Mouse (Mus musculus) ES-Bruce4 (cell line): ENCODE data around the gene Jmjd6. TPM values are rescaled to one million over a fixed set of nuclear protein-coding genes. Genes with fewer than 3 reads are reported as not detected.

Experiments
- H3K27ac ChIP-seq: 2 replicates; pipeline ENCODE4 v1.5.1; 2012; ENCODE audit warnings: low read length, inconsistent platforms; ENCODE audit not compliant: insufficient read depth
- H3K27me3 ChIP-seq: 2 replicates; pipeline ENCODE4 v1.6.1; 2012; ENCODE audit warnings: mild to moderate bottlenecking, low read length, inconsistent platforms; ENCODE audit not compliant: control insufficient read depth, poor library complexity, insufficient read depth, severe bottlenecking
- H3K36me3 ChIP-seq: 2 replicates; pipeline ENCODE4 v1.6.1; 2012; ENCODE audit warnings: inconsistent platforms, mild to moderate bottlenecking, low read length, moderate library complexity; ENCODE audit not compliant: control insufficient read depth, poor library complexity, insufficient read depth, severe bottlenecking
- H3K4me1 ChIP-seq: one replicate; pipeline ENCODE4 v1.8.1; 2011; ENCODE audit warnings: low read length; ENCODE audit not compliant: control insufficient read depth, insufficient read depth
- H3K4me3 ChIP-seq: 2 replicates; pipeline ENCODE4 v1.5.1; 2011; ENCODE audit warnings: low read depth, mild to moderate bottlenecking, low read length
- H3K9ac ChIP-seq: 2 replicates; pipeline ENCODE4 v1.6.1; 2012; ENCODE audit warnings: low read depth, mild to moderate bottlenecking, inconsistent platforms; ENCODE audit not compliant: poor library complexity, severe bottlenecking
- H3K9me3 ChIP-seq: replicated peaks from 2 replicates; pipeline ENCODE4 v1.6.1; 2012; ENCODE audit warnings: mild to moderate bottlenecking, low read length, inconsistent platforms; ENCODE audit not compliant: control insufficient read depth, poor library complexity, insufficient read depth, severe bottlenecking
- CTCF ChIP-seq: IDR thresholded peaks from one replicate; pipeline ENCODE4 v1.8.1; 2011; ENCODE audit warnings: low read depth, low read length
- EP300 ChIP-seq: IDR thresholded peaks from 2 replicates; pipeline ENCODE4 v1.6.1; 2011; ENCODE audit warnings: low read depth, low read length; ENCODE audit not compliant: insufficient read depth
- POLR2A ChIP-seq: IDR thresholded peaks from one replicate; pipeline ENCODE4 v1.8.1; 2011; ENCODE audit warnings: low read length; ENCODE audit not compliant: insufficient read depth
- polyA plus RNA-seq: library from polyadenylated mRNA; stranded (reverse); fragments of >200 nt; gene quantifications from 2 replicates; pipeline ENCODE4 v1.2.4, GENCODE M21; 2011; ENCODE audit warnings: low read depth; ENCODE audit not compliant: missing spikeins, insufficient read depth, insufficient read length

The Jmjd6 gene
- polyA plus RNA-seq, 1 experiment: 45.6 TPM

GRCm38 (mm10) chr11:116812793-116813529 is 30.3 kb downstream of the Jmjd6 start:
- Histone ChIP-seq H3K27ac (no peak overlapping the region), H3K9me3 (no peaks in the 10 kb centered on the region), H3K9ac (peak overlapping the region; percentile 8; the same call in 1 of the 2 replicates), H3K36me3 (no peaks in the 10 kb centered on the region), H3K4me1 (peaks cover 10% of the 10 kb centered on the region), H3K27me3 (no peaks in the 10 kb centered on the region), H3K4me3 (peak overlapping the region; percentile 19; the same call in 1 of the 2 replicates)
- TF ChIP-seq EP300: no peak

DNA sequence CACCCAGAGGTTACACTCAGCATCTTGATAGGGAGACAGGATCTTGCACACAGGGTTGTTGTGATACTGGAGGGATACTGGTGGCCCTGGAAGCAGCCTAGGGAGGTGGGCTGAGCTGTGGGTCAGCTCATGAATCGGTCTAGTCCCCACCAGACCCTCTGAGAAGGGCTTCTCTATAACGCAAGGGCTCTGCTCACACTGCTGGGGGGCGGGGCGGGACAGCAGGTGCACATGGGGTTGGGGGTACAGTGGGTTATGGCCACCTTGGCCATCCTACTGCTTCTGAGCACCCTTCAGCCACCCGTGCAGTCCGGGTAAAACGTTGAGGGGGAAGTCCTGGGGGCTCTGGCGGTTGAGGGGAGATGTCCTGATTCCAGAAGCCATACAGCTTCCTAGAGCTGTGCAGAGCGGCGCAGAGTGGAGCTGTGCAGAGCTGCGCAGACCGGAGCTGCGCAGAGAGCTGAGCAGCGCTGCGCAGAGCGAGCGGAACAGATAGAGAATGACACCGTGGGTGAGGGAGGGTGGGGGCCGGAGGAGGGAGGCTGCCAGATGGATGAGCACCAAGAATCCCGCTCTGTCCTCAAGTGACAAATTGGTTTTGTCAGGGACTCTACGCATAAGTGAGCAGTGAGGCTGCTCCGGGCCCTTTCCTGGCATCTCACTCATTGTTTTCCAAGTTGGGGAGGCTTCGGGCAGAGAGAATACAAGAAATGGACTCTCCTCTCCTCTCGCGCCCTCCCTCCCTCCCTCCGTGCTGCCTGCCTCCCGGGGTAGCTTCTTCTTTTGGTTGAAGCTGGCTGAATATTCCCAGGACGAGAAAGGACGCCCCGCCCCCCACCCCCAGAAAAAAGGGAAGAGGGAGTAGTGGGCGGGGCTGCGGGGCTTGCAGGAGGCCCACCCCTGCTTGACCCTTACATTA is 32.0 kb downstream of the Jmjd6 start:
- Histone ChIP-seq H3K27me3 (no peaks in the 10 kb centered on the region), H3K9ac (no peak overlapping the region; the same call in 1 of the 2 replicates), H3K4me3 (peak overlapping the region; percentile 54), H3K4me1 (peaks cover 10% of the 10 kb centered on the region), H3K9me3 (no peaks in the 10 kb centered on the region), H3K36me3 (no peaks in the 10 kb centered on the region), H3K27ac (no peak overlapping the region)
- no peak for TF ChIP-seq POLR2A
- TF ChIP-seq CTCF: no peak

- no peak overlapping the region for H3K27ac ChIP-seq
- H3K4me3 ChIP-seq: no peak overlapping the region
- no peak for TF ChIP-seq CTCF
- TF ChIP-seq EP300: no peak
- TF ChIP-seq POLR2A: no peak
- H3K27me3 ChIP-seq: no peaks in the 10 kb centered on the region
- H3K9ac ChIP-seq: no peak overlapping the region
- no peaks in the 10 kb centered on the region for H3K9me3 ChIP-seq
- H3K36me3 ChIP-seq: no peaks in the 10 kb centered on the region
- peaks cover 7% of the 10 kb centered on the region for H3K4me1 ChIP-seq
Measured at GRCm38 (mm10) chr11:116810528-116810927, 32.7 kb downstream of the Jmjd6 start.

GRCm38 (mm10) chr11:116809520-116809919 is 33.7 kb downstream of the Jmjd6 start:
- no peak for TF ChIP-seq CTCF
- no peak overlapping the region for H3K27ac ChIP-seq
- no peak overlapping the region for H3K4me3 ChIP-seq
- H3K9me3 ChIP-seq: no peaks in the 10 kb centered on the region
- peaks cover 5% of the 10 kb centered on the region for H3K4me1 ChIP-seq
- no peak overlapping the region for H3K9ac ChIP-seq
- no peaks in the 10 kb centered on the region for H3K36me3 ChIP-seq
- H3K27me3 ChIP-seq: no peaks in the 10 kb centered on the region

DNA sequence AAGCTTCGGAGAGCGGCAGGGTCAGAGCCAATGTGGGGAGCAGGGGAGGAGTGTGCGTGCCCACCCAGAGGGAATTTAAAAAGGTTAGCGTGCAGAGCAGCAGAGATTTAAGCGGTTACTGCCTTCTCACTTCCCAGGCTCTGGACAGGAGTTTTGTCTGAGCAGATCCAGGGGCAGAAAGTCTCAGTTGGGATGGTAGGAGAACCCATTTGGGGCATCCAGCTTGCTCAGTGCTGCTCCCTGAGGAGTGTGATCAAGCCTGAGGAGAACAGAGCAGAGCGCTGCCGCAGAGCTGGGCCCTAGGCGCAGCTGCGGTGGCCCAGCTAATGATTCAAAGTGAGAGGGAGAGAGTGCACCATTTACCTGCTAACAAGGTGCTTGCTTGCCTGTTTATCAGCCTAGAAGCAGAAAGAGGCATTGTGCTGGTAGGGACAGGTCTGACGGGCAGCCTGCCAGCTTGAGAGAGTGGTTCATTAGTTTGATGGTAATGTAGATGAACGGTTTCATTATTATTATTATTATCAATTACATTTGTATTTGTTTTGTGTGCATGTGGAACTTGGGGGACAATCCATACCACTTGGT is 34.3 kb downstream of the Jmjd6 start:
- Histone ChIP-seq H3K27ac (no peak overlapping the region), H3K4me3 (no peak overlapping the region), H3K9ac (no peak overlapping the region), H3K9me3 (no peaks in the 10 kb centered on the region), H3K36me3 (no peaks in the 10 kb centered on the region), H3K27me3 (no peaks in the 10 kb centered on the region), H3K4me1 (peaks cover 5% of the 10 kb centered on the region)
- TF ChIP-seq EP300: no peak
- no peak for TF ChIP-seq POLR2A
- no peak for TF ChIP-seq CTCF
